Mouse (Mus musculus) forebrain, embryonic 16.5 days (tissue): ENCODE data around the gene Olfr536. TPM values are rescaled to one million over a fixed set of nuclear protein-coding genes. Genes with fewer than 3 reads are reported as not detected.

ENCODE experiments used
- polyA plus RNA-seq: library from polyadenylated mRNA; unstranded; fragments of >200 nt; fragmentation: Nextera tagmentation; extraction: Ambion mirVana; gene quantifications from 2 replicates; pipeline ENCODE4 v1.2.1, GENCODE M21; 2015

Gene Olfr536
- polyA plus RNA-seq, 1 experiment from 2014 or later: not detected

Other genes starting within 250 kb of the Olfr536 start
- gene Olfr525, start 186.5 kb downstream of the Olfr536 start, polyA plus RNA-seq: not detected in 2 replicates
- not detected in 2 replicates for gene Olfr527, start 173.4 kb downstream of the Olfr536 start, polyA plus RNA-seq
- not detected in 2 replicates for gene Olfr60, start 145.7 kb downstream of the Olfr536 start, polyA plus RNA-seq
- not detected in 2 replicates for gene Olfr530, start 131.1 kb downstream of the Olfr536 start, polyA plus RNA-seq
- gene Olfr531, start 104.5 kb downstream of the Olfr536 start, polyA plus RNA-seq: not detected in 2 replicates
- not detected in 2 replicates for gene Olfr532, start 85.8 kb downstream of the Olfr536 start, polyA plus RNA-seq
- not detected in 2 replicates for gene Olfr533, start 44.0 kb downstream of the Olfr536 start, polyA plus RNA-seq
- not detected in 2 replicates for gene Olfr535, start 23.2 kb downstream of the Olfr536 start, polyA plus RNA-seq
- gene Olfr538, start 60.5 kb upstream of the Olfr536 start, polyA plus RNA-seq: not detected in 2 replicates
- 0.03 TPM in 1 of 2 replicates, not detected in the other for gene Olfr46, start 93.9 kb upstream of the Olfr536 start, polyA plus RNA-seq
- gene Olfr61, start 121.6 kb upstream of the Olfr536 start, polyA plus RNA-seq: not detected in 2 replicates
- not detected in 2 replicates for gene Olfr53, start 139.1 kb upstream of the Olfr536 start, polyA plus RNA-seq
- not detected in 2 replicates for gene Olfr539, start 152.5 kb upstream of the Olfr536 start, polyA plus RNA-seq
- not detected in 2 replicates for gene Olfr45, start 174.6 kb upstream of the Olfr536 start, polyA plus RNA-seq
- gene Olfr541, start 189.9 kb upstream of the Olfr536 start, polyA plus RNA-seq: not detected in 2 replicates